7 mouse cellular contexts compared by ENCODE assay signal in genomic region chr14:21984757-21985425, GRCm38 (mm10). TPM values are rescaled to one million over a fixed set of nuclear protein-coding genes. Genes with fewer than 3 reads are reported as not detected.
DNase-seq lines count a peak whose midpoint lies in the region; ATAC-seq and TF ChIP-seq lines count a peak whose summit lies in the region.

No protein-coding gene starts in this region.

- WGBS in heart, adult 2 months, result 55% methylated on average over 48 of the region's 49 CpGs
- WGBS in lung, embryonic 16.5 days, result 2% methylated on average over 49 of the region's 49 CpGs
- WGBS in small intestine, adult 2 months, result 23% methylated on average over 49 of the region's 49 CpGs

- H3K79me2 ChIP-seq in heart, adult 2 months (replicated peaks; ENCODE audit: control insufficient read depth, insufficient read depth, low read length), result no peaks in the 10 kb centered on the region

- ATAC-seq in lung, embryonic 16.5 days (ENCODE audit: low read depth), result no peak

- H3K9me3 ChIP-seq in lung, embryonic 16.5 days (ENCODE audit: control insufficient read depth, low read length), result no peaks in the 10 kb centered on the region

- H3K27ac ChIP-seq in brown adipose tissue, adult 24 weeks (replicated peaks; ENCODE audit: low read depth, low read length), result peak overlapping the region; percentile 69
- no peak overlapping the region for H3K27ac ChIP-seq in heart, adult 2 months
- peak overlapping the region; percentile 99 for H3K27ac ChIP-seq in lung, embryonic 16.5 days (ENCODE audit: low read length)
- H3K27ac ChIP-seq in small intestine, adult 2 months (ENCODE audit: insufficient read depth, low read depth, low read length), result peak overlapping the region; percentile 41; the same call in 1 of the 2 replicates

- H3K9ac ChIP-seq in heart, adult 2 months (ENCODE audit: low read depth, low read length), result peak overlapping the region; percentile 2; the same call in 1 of the 2 replicates
- H3K9ac ChIP-seq in lung, embryonic 16.5 days (ENCODE audit: low read length), result peak overlapping the region; percentile 94

- peak overlapping the region; percentile 80 for H3K4me2 ChIP-seq in lung, embryonic 16.5 days (ENCODE audit: low read depth, low read length)

- intact Hi-C loops in heart, adult 2 months (cut with DNase I), result loop anchor here (5.0 to 10.0 kb wide), 7 partner anchors 52 to 1420 kb away; no protein-coding TSS in a partner anchor

- no peak for TF ChIP-seq POLR2A in heart, adult 2 months (IDR thresholded peaks at IDR 0.05; ENCODE audit: insufficient read depth, low read depth, low read length)
- TF ChIP-seq POLR2A in small intestine, adult 2 months (IDR thresholded peaks at IDR 0.05; ENCODE audit: low read depth, low read length), result 0 out of 2 replicates have a peak, but pooled peaks have one; percentile 5

- no peaks in the 10 kb centered on the region for H3K36me3 ChIP-seq in heart, adult 2 months (ENCODE audit: control insufficient read depth, insufficient read depth, low read length)
- peaks cover 11% of the 10 kb centered on the region; the same call in 1 of the 2 replicates for H3K36me3 ChIP-seq in lung, embryonic 16.5 days (ENCODE audit: control insufficient read depth, insufficient read depth, low read length)
- H3K36me3 ChIP-seq in small intestine, adult 2 months (ENCODE audit: control insufficient read depth, insufficient read depth, low read length), result peaks cover 10% of the 10 kb centered on the region

- H3K27me3 ChIP-seq in heart, adult 2 months (ENCODE audit: control insufficient read depth, insufficient read depth, low read length), result peaks cover 11% of the 10 kb centered on the region
- H3K27me3 ChIP-seq in lung, embryonic 16.5 days (ENCODE audit: control insufficient read depth, insufficient read depth, low read depth, low read length), result no peaks in the 10 kb centered on the region
- peaks cover 8% of the 10 kb centered on the region; the same call in 1 of the 2 replicates for H3K27me3 ChIP-seq in small intestine, adult 2 months (ENCODE audit: control insufficient read depth, insufficient read depth, low read length)

- TF ChIP-seq EP300 in heart, adult 2 months (IDR thresholded peaks at IDR 0.05; ENCODE audit: insufficient read depth, low read depth, low read length), result no peak

- DNase-seq in adrenal gland, adult (ENCODE audit: inconsistent age in 2 of 2, low spot score in 1 of 2), result peak; percentile 72 to 92
- DNase-seq in heart, adult 2 months, result peak; percentile 40 to 58
- DNase-seq in kidney, adult 9 months, result peak; percentile 76
- no peak for DNase-seq in T-cell, adult 2 months (ENCODE audit: low spot score)

- no peak for TF ChIP-seq CTCF in heart, adult 2 months (IDR thresholded peaks at IDR 0.05)
- TF ChIP-seq CTCF in small intestine, adult 2 months (IDR thresholded peaks at IDR 0.05; ENCODE audit: extremely low read depth, insufficient read length, insufficient replicate concordance, low read depth, low read length), result no peak

- no peaks in the 10 kb centered on the region for H3K4me1 ChIP-seq in brown adipose tissue, adult 24 weeks (ENCODE audit: control insufficient read depth, insufficient read depth, insufficient read length, low read length)
- H3K4me1 ChIP-seq in heart, adult 2 months (ENCODE audit: control insufficient read depth, insufficient read depth, low read length), result no peaks in the 10 kb centered on the region; the same call in 1 of the 2 replicates
- peaks cover 7% of the 10 kb centered on the region for H3K4me1 ChIP-seq in lung, embryonic 16.5 days (replicated peaks; ENCODE audit: control insufficient read depth, insufficient read depth, low read length)
- H3K4me1 ChIP-seq in small intestine, adult 2 months (ENCODE audit: control insufficient read depth, insufficient read depth, insufficient read length, low read length), result peaks cover 6% of the 10 kb centered on the region; the same call in 1 of the 2 replicates

- peak overlapping the region; percentile 73 for H3K4me3 ChIP-seq in brown adipose tissue, adult 24 weeks (ENCODE audit: insufficient read depth, low read depth, low read length)
- H3K4me3 ChIP-seq in heart, adult 2 months, result no peak overlapping the region
- peak overlapping the region; percentile 80 for H3K4me3 ChIP-seq in lung, embryonic 16.5 days (ENCODE audit: low read length)
- peak overlapping the region; percentile 97 for H3K4me3 ChIP-seq in small intestine, adult 2 months (ENCODE audit: low read depth, low read length)

RNA-seq across cellular contexts. Expression of gene Zfp503, which starts 4.5 kb away (rescaled TPM):
- 4.0 and 5.1 TPM in 2 replicates for polyA plus RNA-seq in brown adipose tissue, adult 24 weeks (2012; ENCODE audit: insufficient read depth, insufficient read length, missing spikeins)
- 1 to 10 TPM; 1.4 to 1.5 TPM for total RNA-seq in heart, adult 2 months (2021)
- 0.88 and 1.5 TPM in 2 replicates for polyA plus RNA-seq in heart, adult 2 months (2012; rRNA removed)
- 14.2 and 17.1 TPM in 2 replicates for polyA plus RNA-seq in lung, embryonic 16.5 days (2015; fragmentation: Nextera tagmentation; extraction: Ambion mirVana)
- polyA plus RNA-seq in small intestine, adult 2 months (2012; rRNA removed), result 18.2 and 22.7 TPM in 2 replicates

RNA-seq across cellular contexts. Expression of gene Lrmda, which starts 34.6 kb away (rescaled TPM):
- polyA plus RNA-seq in brown adipose tissue, adult 24 weeks (2012; ENCODE audit: insufficient read depth, insufficient read length, missing spikeins), result 12.9 and 15.7 TPM in 2 replicates
- total RNA-seq in heart, adult 2 months (2021), result 1 to 10 TPM; 1.0 to 1.1 TPM
- 0.43 and 0.44 TPM in 2 replicates for polyA plus RNA-seq in heart, adult 2 months (2012; rRNA removed)
- 1.2 and 1.3 TPM in 2 replicates for polyA plus RNA-seq in lung, embryonic 16.5 days (2015; fragmentation: Nextera tagmentation; extraction: Ambion mirVana)
- 0.34 TPM in 1 of 2 replicates, not detected in the other for polyA plus RNA-seq in small intestine, adult 2 months (2012; rRNA removed)
